26 mouse cellular contexts compared by ENCODE assay signal in the genomic region with DNA sequence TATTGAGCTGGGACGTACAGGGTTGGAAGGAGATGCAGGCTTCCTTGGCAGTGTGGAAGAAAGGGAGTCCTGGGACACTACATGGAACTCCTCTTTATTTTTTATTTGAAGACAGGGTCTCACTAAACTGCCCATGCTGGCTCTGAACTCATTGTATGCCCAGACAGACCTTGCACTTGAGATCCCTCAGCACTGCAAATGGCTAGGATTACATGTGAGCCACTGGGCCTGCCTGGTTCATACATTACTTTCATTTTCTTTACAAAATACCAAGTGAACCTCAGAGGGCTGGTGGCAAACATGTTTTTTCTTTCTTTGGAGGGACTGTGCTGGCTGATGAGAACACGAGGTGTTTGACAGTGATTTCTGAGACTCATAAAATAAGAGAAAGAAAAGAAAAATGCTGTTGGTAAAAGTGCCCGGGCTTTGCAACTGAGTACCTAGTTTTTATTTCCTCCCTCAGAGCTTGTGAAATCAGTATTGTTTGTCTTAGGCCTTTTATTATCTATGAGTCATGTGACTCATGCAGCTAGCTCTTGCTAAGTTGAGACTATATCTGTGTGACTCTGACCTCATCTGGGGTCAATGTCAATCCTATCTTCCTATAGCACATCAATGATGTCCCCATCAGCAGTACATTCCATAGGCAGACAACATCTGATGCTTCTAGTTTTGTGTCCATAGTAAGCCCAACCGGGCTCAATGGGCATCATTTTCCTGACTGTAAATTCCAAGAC.
A peak's percentile ranks its signal among the peaks of the same experiment; 100 is the strongest.
DNase-seq lines count a peak whose midpoint lies in the region; ATAC-seq and TF ChIP-seq lines count a peak whose summit lies in the region.
"Had no signal": no experiment of that assay in that cellular context is flagged by ENCODE, and none has a peak within 500 bp of the region (broad histone marks: within the 10 kb centered on the region; RNA-seq: fewer than 3 reads in every experiment).

No protein-coding gene starts in this region.

- no peak overlapping the region for H3K4me2 ChIP-seq in intestine, embryonic 14.5 days (ENCODE audit: low read length)
- H3K4me2 ChIP-seq in intestine, embryonic 16.5 days (ENCODE audit: low read depth, low read length), result no peak overlapping the region
- no peak overlapping the region for H3K4me2 ChIP-seq in heart, embryonic 11.5 days
- H3K4me2 ChIP-seq: embryonic facial prominence, embryonic 12.5 days; forebrain, embryonic 13.5 days; forebrain, embryonic 15.5 days had no signal

- H3K4me3 ChIP-seq in C2C12 (ENCODE audit: insufficient read depth, poor library complexity, severe bottlenecking), result no peak overlapping the region
- H3K4me3 ChIP-seq in intestine, embryonic 14.5 days (ENCODE audit: low read depth, low read length), result no peak overlapping the region
- no peak overlapping the region for H3K4me3 ChIP-seq in intestine, embryonic 16.5 days (ENCODE audit: low read length)
- no peak overlapping the region for H3K4me3 ChIP-seq in heart, embryonic 11.5 days (ENCODE audit: low read depth, low read length)
- H3K4me3 ChIP-seq: embryonic facial prominence, embryonic 10.5 days; embryonic facial prominence, embryonic 12.5 days; forebrain, embryonic 13.5 days; forebrain, embryonic 15.5 days had no signal

- no peak overlapping the region for H3ac ChIP-seq in C2C12 (ENCODE audit: control insufficient read depth, insufficient read length, low read depth)

- no peaks in the 10 kb centered on the region for H3K4me1 ChIP-seq in intestine, embryonic 14.5 days (replicated peaks; ENCODE audit: control insufficient read depth, insufficient read depth, low read length)
- no peaks in the 10 kb centered on the region for H3K4me1 ChIP-seq in intestine, embryonic 16.5 days (ENCODE audit: control insufficient read depth, insufficient read depth, low read length)
- H3K4me1 ChIP-seq in heart, embryonic 11.5 days (ENCODE audit: control insufficient read depth, insufficient read depth, low read length), result no peaks in the 10 kb centered on the region
- H3K4me1 ChIP-seq: embryonic facial prominence, embryonic 10.5 days; embryonic facial prominence, embryonic 12.5 days; forebrain, embryonic 13.5 days; forebrain, embryonic 15.5 days had no signal

- H3K36me3 ChIP-seq in C2C12 (ENCODE audit: control insufficient read depth, insufficient read depth), result no peaks in the 10 kb centered on the region
- no peaks in the 10 kb centered on the region for H3K36me3 ChIP-seq in intestine, embryonic 14.5 days (ENCODE audit: control insufficient read depth, insufficient read depth, low read length)
- H3K36me3 ChIP-seq in intestine, embryonic 16.5 days (ENCODE audit: control insufficient read depth, insufficient read depth, low read length), result no peaks in the 10 kb centered on the region
- H3K36me3 ChIP-seq in heart, embryonic 11.5 days (ENCODE audit: control insufficient read depth, insufficient read depth, low read length), result no peaks in the 10 kb centered on the region
- H3K36me3 ChIP-seq: embryonic facial prominence, embryonic 10.5 days; embryonic facial prominence, embryonic 12.5 days; forebrain, embryonic 15.5 days; G1E had no signal

- H3K79me2 ChIP-seq in C2C12 (ENCODE audit: control insufficient read depth, insufficient read depth), result no peaks in the 10 kb centered on the region

- 0 out of 2 replicates have a peak, but pooled peaks have one; percentile 53 for ATAC-seq in intestine, embryonic 14.5 days (replicated peaks; ENCODE audit: low FRiP score, low TSS enrichment, low read depth)
- peak; percentile 84 for ATAC-seq in intestine, embryonic 16.5 days
- ATAC-seq in heart, embryonic 11.5 days (replicated peaks; ENCODE audit: insufficient number of reproducible peaks, low FRiP score, low TSS enrichment), result no peak
- ATAC-seq in CD4-positive, CD25-positive, alpha-beta regulatory T cell, adult 4 months, result no peak
- ATAC-seq: activated CD4-positive, CD25-positive, alpha-beta regulatory T cell, adult 4 months; forebrain, embryonic 13.5 days; forebrain, embryonic 15.5 days; forebrain, postnatal 0 days; Patski had no signal

- H3K9me3 ChIP-seq in intestine, embryonic 14.5 days (ENCODE audit: control insufficient read depth, low read length), result 0 out of 2 replicates have a peak, but pooled peaks cover 7% of the 10 kb centered on the region
- no peaks in the 10 kb centered on the region for H3K9me3 ChIP-seq in intestine, embryonic 16.5 days (ENCODE audit: control insufficient read depth, low read length)
- H3K9me3 ChIP-seq in heart, embryonic 11.5 days (replicated peaks; ENCODE audit: control insufficient read depth, low read length), result no peaks in the 10 kb centered on the region
- H3K9me3 ChIP-seq: embryonic facial prominence, embryonic 10.5 days; embryonic facial prominence, embryonic 12.5 days; forebrain, embryonic 13.5 days; forebrain, embryonic 15.5 days had no signal

- 78% methylated on average over 4 of the region's 4 CpGs for whole genome bisulfite sequencing in intestine, embryonic 14.5 days
- WGBS in intestine, embryonic 16.5 days, result 71% methylated on average over 4 of the region's 4 CpGs
- 74% methylated on average over 4 of the region's 4 CpGs for WGBS in heart, embryonic 11.5 days (ENCODE audit: insufficient replicate concordance)

- H3K79me3 ChIP-seq in C2C12 (ENCODE audit: low read depth), result no peaks in the 10 kb centered on the region

- DNase-seq in intestine, embryonic 14.5 days (ENCODE audit: low spot score), result no peak
- no peak for DNase-seq in adrenal gland, adult 18-20 months (ENCODE audit: low spot score in 2 of 2)
- DNase-seq in adrenal gland, adult 8-10 months, result no peak
- DNase-seq: adrenal gland, adult 2 months; adrenal gland, postnatal 14 days; adrenal gland, postnatal 36 days; B cell, adult 2 months; cerebellum, adult 11 months; cerebellum, adult 18-20 months; cerebellum, adult 8-10 months; cerebellum, adult 9-11 months; cerebellum, postnatal 14 days; cerebellum, postnatal 36 days; forebrain, postnatal 0 days had no signal

- no peak overlapping the region for H3K27ac ChIP-seq in intestine, embryonic 14.5 days (ENCODE audit: low read depth)
- H3K27ac ChIP-seq in intestine, embryonic 16.5 days (ENCODE audit: low read length), result no peak overlapping the region
- H3K27ac ChIP-seq in heart, embryonic 11.5 days (ENCODE audit: low read depth, low read length), result no peak overlapping the region
- H3K27ac ChIP-seq: embryonic facial prominence, embryonic 10.5 days; embryonic facial prominence, embryonic 12.5 days; forebrain, embryonic 13.5 days; forebrain, embryonic 15.5 days had no signal

- TF ChIP-seq CTCF in C2C12 (IDR thresholded peaks at IDR 0.05; ENCODE audit: control insufficient read depth, insufficient read depth, insufficient read length), result no peak

- H3K27me3 ChIP-seq in C2C12 (ENCODE audit: control insufficient read depth, insufficient read depth, insufficient read length), result no peaks in the 10 kb centered on the region
- no peaks in the 10 kb centered on the region for H3K27me3 ChIP-seq in intestine, embryonic 14.5 days (replicated peaks; ENCODE audit: control insufficient read depth, insufficient read depth, low read length)
- no peaks in the 10 kb centered on the region for H3K27me3 ChIP-seq in intestine, embryonic 16.5 days (replicated peaks; ENCODE audit: control insufficient read depth, insufficient read depth, low read length)
- H3K27me3 ChIP-seq in heart, embryonic 11.5 days (ENCODE audit: control insufficient read depth, insufficient read depth, low read length), result no peaks in the 10 kb centered on the region
- H3K27me3 ChIP-seq: CH12.LX; embryonic facial prominence, embryonic 12.5 days; forebrain, embryonic 13.5 days; forebrain, embryonic 15.5 days had no signal

- H3K9ac ChIP-seq in intestine, embryonic 14.5 days (ENCODE audit: low read length), result no peak overlapping the region
- no peak overlapping the region for H3K9ac ChIP-seq in intestine, embryonic 16.5 days (ENCODE audit: low read depth, low read length)
- no peak overlapping the region for H3K9ac ChIP-seq in heart, embryonic 11.5 days (ENCODE audit: low read depth, low read length)
- H3K9ac ChIP-seq: embryonic facial prominence, embryonic 12.5 days; forebrain, embryonic 13.5 days; forebrain, embryonic 15.5 days; forebrain, postnatal 0 days had no signal

TF ChIP-seq in C2C12, 6 proteins besides CTCF, POLR2A, EP300 and RAD21:
- TF ChIP-seq USF1 (IDR thresholded peaks at IDR 0.05; ENCODE audit: low read depth), result peak; percentile 37
- no peak for TF ChIP-seq FOSL1 (IDR thresholded peaks at IDR 0.05; ENCODE audit: insufficient read depth, low read length, poor library complexity, severe bottlenecking)
- no peak for TF ChIP-seq MYOG (IDR thresholded peaks at IDR 0.05; ENCODE audit: control insufficient read depth, extremely low read depth, insufficient read length)
- TF ChIP-seq MAX (IDR thresholded peaks at IDR 0.05), result no peak

Comparison
In these comparisons a context has a peak if more than half of its experiments do, and no peak if none do; other contexts are left out.
1. ATAC-seq: peak in intestine, embryonic 14.5 days (single experiment) and intestine, embryonic 16.5 days (single experiment); none in heart, embryonic 11.5 days (single experiment) and CD4-positive, CD25-positive, alpha-beta regulatory T cell, adult 4 months (single experiment).